Mouse (Mus musculus): ENCODE measurements around the gene Uts2. TPM values are rescaled to one million over a fixed set of nuclear protein-coding genes. Genes with fewer than 3 reads are reported as not detected.
A peak's percentile ranks its signal among the peaks of the same experiment; 100 is the strongest.
"Not testable (repeated sequence)": the region's sequence is repeated elsewhere in the genome, so short reads cannot be mapped to it uniquely, and the experiment has no call there.

Uts2 gene
- polyA plus RNA-seq, 1 experiment: not detected

DNA sequence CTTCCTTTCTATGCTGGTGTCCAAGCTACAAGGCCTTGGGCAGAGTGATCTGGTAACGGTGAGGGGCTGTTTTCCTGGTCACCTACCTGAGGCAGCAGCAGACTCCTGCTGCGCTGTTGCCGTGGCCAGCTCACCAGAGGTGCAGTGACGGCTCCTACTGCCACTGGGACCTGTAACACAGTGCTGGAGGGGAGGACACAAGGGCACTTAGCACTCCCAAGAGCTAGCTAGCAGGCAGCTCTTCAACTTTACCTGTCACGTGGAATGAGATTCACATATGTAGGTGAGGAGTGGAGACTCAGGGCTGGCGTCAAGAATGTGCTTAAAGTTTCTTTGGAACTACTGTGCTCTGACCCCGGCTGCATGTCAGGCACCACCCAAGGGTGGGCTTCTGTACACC is 13.4 kb downstream of the Uts2 start:
- H3K27ac ChIP-seq (ENCODE audit: insufficient read depth, low read depth, low read length): no peak overlapping the region
- TF ChIP-seq CTCF (IDR thresholded peaks at IDR 0.05; ENCODE audit: extremely low read depth, insufficient read length, insufficient replicate concordance, low read depth, low read length) (no peak), POLR2A (IDR thresholded peaks at IDR 0.05; ENCODE audit: low read depth, low read length) (no peak)
- H3K36me3 ChIP-seq (ENCODE audit: control insufficient read depth, insufficient read depth, low read length): peaks cover 31% of the 10 kb centered on the region
- H3K4me3 ChIP-seq (ENCODE audit: low read depth, low read length): no peak overlapping the region
- H3K27me3 ChIP-seq (ENCODE audit: control insufficient read depth, insufficient read depth, low read length): no peaks in the 10 kb centered on the region
- H3K4me1 ChIP-seq (ENCODE audit: control insufficient read depth, insufficient read depth, insufficient read length, low read length): no peaks in the 10 kb centered on the region
- 92% methylated on average over 7 of the region's 7 CpGs for WGBS

DNA sequence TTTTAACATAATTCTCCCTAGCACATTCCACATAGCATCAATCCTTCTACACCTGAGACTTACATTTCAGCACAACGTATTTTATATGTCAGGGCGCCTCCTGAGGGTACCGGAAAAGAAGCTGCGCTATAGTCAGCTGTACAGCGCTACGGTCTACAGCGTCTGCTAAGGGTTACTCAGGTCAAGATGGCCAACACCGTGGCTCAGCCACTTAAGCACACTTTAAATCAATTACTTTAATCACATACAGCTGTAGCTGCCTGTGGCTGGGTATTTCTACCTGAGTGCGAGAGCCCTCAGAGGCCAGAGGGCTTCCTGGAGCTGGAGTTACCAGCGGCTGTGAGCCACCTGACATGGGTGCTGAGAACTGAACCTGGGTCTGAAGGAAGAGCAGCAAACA is 19.0 kb downstream of the Uts2 start:
- H3K4me3 ChIP-seq (ENCODE audit: low read depth, low read length): no peak overlapping the region
- 94% methylated on average over 10 of the region's 10 CpGs for WGBS
- no peaks in the 10 kb centered on the region for H3K4me1 ChIP-seq (ENCODE audit: control insufficient read depth, insufficient read depth, insufficient read length, low read length)
- no peak overlapping the region for H3K27ac ChIP-seq (ENCODE audit: insufficient read depth, low read depth, low read length)
- no peak for TF ChIP-seq CTCF (IDR thresholded peaks at IDR 0.05; ENCODE audit: extremely low read depth, insufficient read length, insufficient replicate concordance, low read depth, low read length)
- TF ChIP-seq POLR2A (IDR thresholded peaks at IDR 0.05; ENCODE audit: low read depth, low read length): no peak
- H3K27me3 ChIP-seq (ENCODE audit: control insufficient read depth, insufficient read depth, low read length): no peaks in the 10 kb centered on the region
- H3K36me3 ChIP-seq (ENCODE audit: control insufficient read depth, insufficient read depth, low read length): peaks cover 51% of the 10 kb centered on the region

DNA sequence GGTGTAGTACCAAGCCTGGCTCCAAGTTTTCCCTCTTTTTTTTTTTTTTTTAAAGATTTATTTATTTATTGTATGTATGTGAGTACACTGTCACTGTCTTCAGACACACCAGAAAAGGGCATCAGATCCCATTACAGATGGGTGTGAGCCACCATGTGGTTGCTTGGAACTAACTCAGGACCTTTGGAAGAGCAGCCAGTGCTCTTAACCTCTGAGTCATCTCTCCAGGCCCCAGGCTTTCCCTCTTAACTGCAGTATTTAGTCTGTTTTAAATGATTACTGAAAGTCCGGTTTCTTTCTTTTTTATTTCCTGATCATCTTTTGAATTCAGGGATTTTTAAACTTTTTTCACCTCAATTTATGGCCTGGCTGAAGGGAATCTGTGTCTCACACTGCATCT is 20.5 kb downstream of the Uts2 start:
- not testable (repeated sequence) for H3K27me3 ChIP-seq (ENCODE audit: control insufficient read depth, insufficient read depth, low read length)

DNA sequence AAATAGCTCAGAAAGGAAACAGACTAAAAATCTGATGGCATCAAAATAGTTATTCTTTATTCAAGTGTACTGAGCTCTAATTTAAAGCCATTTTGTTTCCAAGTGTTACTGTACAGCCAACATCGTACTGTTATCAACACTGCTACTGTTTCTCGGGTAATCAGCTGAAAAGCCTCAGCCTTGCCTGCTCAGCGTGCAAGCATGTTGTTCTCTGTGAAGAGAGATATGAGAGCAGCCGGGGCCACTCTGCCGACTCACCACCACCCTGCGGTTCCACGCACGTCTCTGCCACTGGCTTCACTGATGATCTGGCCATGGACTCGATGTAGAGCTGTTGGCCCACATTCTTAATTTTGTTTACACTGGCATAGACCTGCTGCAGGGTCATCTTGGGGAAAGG is 27.3 kb downstream of the Uts2 start:
- no peaks in the 10 kb centered on the region for H3K4me1 ChIP-seq (ENCODE audit: control insufficient read depth, insufficient read depth, insufficient read length, low read length)
- TF ChIP-seq POLR2A (IDR thresholded peaks at IDR 0.05; ENCODE audit: low read depth, low read length) (no peak), CTCF (IDR thresholded peaks at IDR 0.05; ENCODE audit: extremely low read depth, insufficient read length, insufficient replicate concordance, low read depth, low read length) (no peak)
- WGBS: 82% methylated on average over 9 of the region's 9 CpGs
- H3K27me3 ChIP-seq (ENCODE audit: control insufficient read depth, insufficient read depth, low read length): no peaks in the 10 kb centered on the region
- H3K4me3 ChIP-seq (ENCODE audit: low read depth, low read length): no peak overlapping the region
- H3K27ac ChIP-seq (ENCODE audit: insufficient read depth, low read depth, low read length): no peak overlapping the region
- H3K36me3 ChIP-seq (ENCODE audit: control insufficient read depth, insufficient read depth, low read length): peaks cover 43% of the 10 kb centered on the region

More for the DNA sequence above, 20.5 kb downstream of the Uts2 start:
- whole genome bisulfite sequencing: 86% methylated on average over 1 of the region's 1 CpGs
- H3K27ac ChIP-seq (ENCODE audit: insufficient read depth, low read depth, low read length); H3K4me3 ChIP-seq (ENCODE audit: low read depth, low read length); H3K4me1 ChIP-seq (ENCODE audit: control insufficient read depth, insufficient read depth, insufficient read length, low read length): not testable (repeated sequence)
- H3K36me3 ChIP-seq (ENCODE audit: control insufficient read depth, insufficient read depth, low read length): peaks cover 56% of the 10 kb centered on the region

DNA sequence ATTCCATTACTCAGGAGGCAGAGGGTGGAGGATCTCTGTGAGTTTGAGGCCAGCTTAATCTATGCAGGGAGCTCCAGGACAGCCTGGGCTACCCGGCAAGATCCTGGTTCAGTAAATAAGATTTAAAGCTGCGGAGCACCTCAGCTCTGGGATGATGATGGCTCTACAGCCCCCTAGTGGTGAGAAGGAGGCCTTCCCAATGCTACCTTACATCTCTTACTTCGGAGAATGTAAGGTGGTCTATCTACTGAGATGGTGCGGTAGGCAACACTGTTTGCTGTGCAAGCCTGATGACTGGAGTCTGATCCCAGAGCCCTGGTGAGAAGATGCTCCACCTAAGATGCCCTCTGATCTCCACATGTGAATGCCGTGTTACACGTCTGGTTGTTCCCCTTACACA is 30.1 kb downstream of the Uts2 start:
- no peaks in the 10 kb centered on the region for H3K4me1 ChIP-seq (ENCODE audit: control insufficient read depth, insufficient read depth, insufficient read length, low read length)
- H3K27me3 ChIP-seq (ENCODE audit: control insufficient read depth, insufficient read depth, low read length): no peaks in the 10 kb centered on the region
- no peak overlapping the region for H3K4me3 ChIP-seq (ENCODE audit: low read depth, low read length)
- TF ChIP-seq POLR2A (IDR thresholded peaks at IDR 0.05; ENCODE audit: low read depth, low read length) (no peak), CTCF (IDR thresholded peaks at IDR 0.05; ENCODE audit: extremely low read depth, insufficient read length, insufficient replicate concordance, low read depth, low read length) (peak; percentile 68; the same call in 1 of the 2 replicates)
- H3K27ac ChIP-seq (ENCODE audit: insufficient read depth, low read depth, low read length): no peak overlapping the region
- H3K36me3 ChIP-seq (ENCODE audit: control insufficient read depth, insufficient read depth, low read length): peaks cover 36% of the 10 kb centered on the region
- 61% methylated on average over 6 of the region's 6 CpGs for WGBS

DNA sequence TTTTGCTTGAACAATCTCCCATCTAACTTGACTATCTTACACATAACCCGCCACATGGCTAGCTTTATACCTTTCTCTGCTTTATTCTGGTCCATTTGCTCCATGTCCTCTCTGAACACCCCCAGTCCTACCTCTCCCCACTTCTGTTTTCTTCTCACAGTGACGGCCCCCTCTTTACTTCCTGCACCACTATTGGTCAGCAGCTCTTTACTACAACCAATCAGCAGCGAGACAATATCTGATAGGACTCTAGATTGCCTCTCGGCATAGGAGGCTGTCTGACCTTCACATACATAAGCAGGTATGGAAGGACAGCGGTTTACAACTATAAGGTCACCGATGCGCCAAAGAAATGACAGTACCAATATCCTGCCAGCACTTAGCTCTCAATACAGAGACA is 39.6 kb downstream of the Uts2 start:
- no peaks in the 10 kb centered on the region for H3K27me3 ChIP-seq (ENCODE audit: control insufficient read depth, insufficient read depth, low read length)
- 90% methylated on average over 7 of the region's 7 CpGs for WGBS
- H3K36me3 ChIP-seq (ENCODE audit: control insufficient read depth, insufficient read depth, low read length): peaks cover 35% of the 10 kb centered on the region
- no peak overlapping the region for H3K4me3 ChIP-seq (ENCODE audit: low read depth, low read length)
- no peak overlapping the region for H3K27ac ChIP-seq (ENCODE audit: insufficient read depth, low read depth, low read length)
- no peaks in the 10 kb centered on the region for H3K4me1 ChIP-seq (ENCODE audit: control insufficient read depth, insufficient read depth, insufficient read length, low read length)
- TF ChIP-seq POLR2A (IDR thresholded peaks at IDR 0.05; ENCODE audit: low read depth, low read length) (no peak), CTCF (IDR thresholded peaks at IDR 0.05; ENCODE audit: extremely low read depth, insufficient read length, insufficient replicate concordance, low read depth, low read length) (no peak)

DNA sequence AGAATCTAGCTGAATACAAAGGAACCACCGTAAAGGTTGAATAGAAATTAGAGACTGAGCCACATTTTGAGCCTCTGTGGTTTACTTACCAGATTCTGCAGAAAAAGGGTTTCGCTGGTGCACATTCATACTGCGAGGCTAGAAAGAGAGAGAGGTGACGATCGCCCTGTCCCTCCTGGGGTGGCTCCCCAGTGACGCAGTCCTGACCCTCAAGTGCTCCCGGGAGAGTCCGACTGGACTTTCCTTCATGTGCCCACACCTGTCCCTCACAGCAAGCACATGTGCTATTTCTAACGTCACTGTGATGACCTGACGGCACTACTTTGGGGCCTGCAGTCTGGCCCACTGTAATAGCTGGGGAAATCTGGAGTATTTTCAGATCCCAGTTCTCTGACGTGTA is 40.9 kb downstream of the Uts2 start:
- H3K4me1 ChIP-seq (ENCODE audit: control insufficient read depth, insufficient read depth, insufficient read length, low read length): no peaks in the 10 kb centered on the region
- H3K27me3 ChIP-seq (ENCODE audit: control insufficient read depth, insufficient read depth, low read length): no peaks in the 10 kb centered on the region
- no peak overlapping the region for H3K4me3 ChIP-seq (ENCODE audit: low read depth, low read length)
- peaks cover 31% of the 10 kb centered on the region for H3K36me3 ChIP-seq (ENCODE audit: control insufficient read depth, insufficient read depth, low read length)
- H3K27ac ChIP-seq (ENCODE audit: insufficient read depth, low read depth, low read length): no peak overlapping the region
- TF ChIP-seq POLR2A (IDR thresholded peaks at IDR 0.05; ENCODE audit: low read depth, low read length) (no peak), CTCF (IDR thresholded peaks at IDR 0.05; ENCODE audit: extremely low read depth, insufficient read length, insufficient replicate concordance, low read depth, low read length) (no peak)
- 96% methylated on average over 11 of the region's 11 CpGs for WGBS

DNA sequence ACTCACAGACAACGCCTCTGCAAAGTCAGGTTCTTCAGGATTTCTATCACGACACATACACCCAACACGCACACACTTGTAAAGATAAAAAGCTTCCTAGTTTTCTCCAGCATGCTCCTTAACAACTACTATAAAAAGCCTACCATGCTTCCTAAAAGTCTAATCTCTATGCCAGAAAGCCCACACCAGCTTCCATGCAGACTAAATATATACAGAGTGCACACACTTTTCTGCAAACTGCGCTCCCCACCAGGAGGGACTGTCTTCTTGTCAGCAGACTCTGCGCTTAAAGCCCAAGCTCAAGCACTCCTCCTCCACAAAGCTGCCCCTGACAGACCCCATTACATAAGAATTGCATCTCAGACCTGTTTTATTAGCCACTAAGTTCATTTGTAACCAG is 44.6 kb downstream of the Uts2 start:
- H3K4me1 ChIP-seq (ENCODE audit: control insufficient read depth, insufficient read depth, insufficient read length, low read length): peaks cover 6% of the 10 kb centered on the region; the same call in 1 of the 2 replicates
- TF ChIP-seq POLR2A (IDR thresholded peaks at IDR 0.05; ENCODE audit: low read depth, low read length): no peak
- TF ChIP-seq CTCF (IDR thresholded peaks at IDR 0.05; ENCODE audit: extremely low read depth, insufficient read length, insufficient replicate concordance, low read depth, low read length): no peak
- WGBS: 92% methylated on average over 5 of the region's 5 CpGs
- no peaks in the 10 kb centered on the region for H3K27me3 ChIP-seq (ENCODE audit: control insufficient read depth, insufficient read depth, low read length)
- no peak overlapping the region for H3K27ac ChIP-seq (ENCODE audit: insufficient read depth, low read depth, low read length)
- H3K4me3 ChIP-seq (ENCODE audit: low read depth, low read length): no peak overlapping the region
- peaks cover 24% of the 10 kb centered on the region for H3K36me3 ChIP-seq (ENCODE audit: control insufficient read depth, insufficient read depth, low read length)
